Mouse (Mus musculus) cerebellum, adult 2 months (tissue): ENCODE measurements around the gene Mical3.
"Not testable (repeated sequence)": the region's sequence is repeated elsewhere in the genome, so short reads cannot be mapped to it uniquely, and the experiment has no call there.

ENCODE experiments used
- CTCF ChIP-seq: fragments of 200-500 bp; IDR thresholded peaks from 2 replicates; pipeline ENCODE4 v1.5.1; 2011; ENCODE audit warnings: low read depth, mild to moderate bottlenecking, control low read depth, low read length, moderate library complexity, borderline replicate concordance; ENCODE audit not compliant: insufficient read depth
- POLR2A ChIP-seq: fragments of 200-500 bp; IDR thresholded peaks from 2 replicates; pipeline ENCODE4 v1.6.1; 2011; ENCODE audit warnings: low read length, control low read depth, borderline replicate concordance; ENCODE audit not compliant: insufficient read depth

DNA sequence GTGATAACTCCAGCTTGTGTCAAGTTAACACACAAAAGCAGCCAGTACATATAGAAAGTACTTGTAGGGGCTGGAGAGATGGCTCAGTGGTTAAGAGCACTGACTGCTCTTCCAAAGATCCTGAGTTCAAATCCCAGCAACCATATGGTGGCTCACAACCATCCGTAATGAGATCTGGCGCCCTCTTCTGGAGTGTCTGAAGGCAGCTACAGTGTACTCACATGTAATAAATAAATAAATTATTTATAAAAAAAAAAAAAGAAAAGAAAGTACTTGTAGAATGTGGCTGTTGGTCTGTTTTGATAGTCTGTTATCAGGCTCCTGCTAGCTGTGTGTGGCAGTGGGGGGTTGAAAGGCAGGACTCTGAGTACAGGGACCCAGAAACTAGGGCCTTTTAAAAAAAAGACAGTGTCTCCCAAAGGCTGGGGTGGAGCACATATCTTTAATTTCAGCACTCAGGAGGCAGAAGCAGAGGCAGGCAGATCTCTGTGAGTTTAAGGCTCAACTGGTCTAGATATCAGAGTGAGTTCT lies 205.9 kb downstream of the Mical3 start:
- TF ChIP-seq POLR2A, CTCF: not testable (repeated sequence)
